Mouse (Mus musculus): Measurements from ENCODE around the gene Med15. TPM values are rescaled to one million over a fixed set of nuclear protein-coding genes. Genes with fewer than 3 reads are reported as not detected.

The Med15 gene
- total RNA-seq, 4 experiments from 2014 or later: 72.6 to 84.6 (median 78.3) TPM

- DNase-seq (ENCODE audit: low spot score in 2 of 2): no peak
Observed at GRCm38 (mm10) chr16:17650711-17651110, 82.0 kb downstream of the Med15 start.

- peak in 1 of 2 experiments; percentile 48 for DNase-seq (ENCODE audit: low spot score in 2 of 2)
Observed at GRCm38 (mm10) chr16:17649925-17650605, 82.6 kb downstream of the Med15 start.

GRCm38 (mm10) chr16:17647566-17648340, 84.9 kb downstream of the Med15 start:
- no peak for DNase-seq (ENCODE audit: low spot score in 2 of 2)

- no peak for DNase-seq (ENCODE audit: low spot score in 2 of 2)
Observed at GRCm38 (mm10) chr16:17647156-17647555, 85.5 kb downstream of the Med15 start.

GRCm38 (mm10) chr16:17646310-17647114, 86.2 kb downstream of the Med15 start, which contains the start of gene Ccdc74a:
TSS of gene Ccdc74a (plus strand) at chr16:17646470.
- DNase-seq (ENCODE audit: low spot score in 2 of 2): peak; percentile 51 to 75

GRCm38 (mm10) chr16:17643437-17643990, 89.2 kb downstream of the Med15 start:
- no peak for DNase-seq (ENCODE audit: low spot score in 2 of 2)

- DNase-seq (ENCODE audit: low spot score in 2 of 2): peak; percentile 65 to 69
Observed at GRCm38 (mm10) chr16:17642311-17642710, 90.4 kb downstream of the Med15 start.

- DNase-seq (ENCODE audit: low spot score in 2 of 2): no peak
Observed at GRCm38 (mm10) chr16:17641301-17641700, 91.4 kb downstream of the Med15 start.

GRCm38 (mm10) chr16:17640706-17641105, 92.0 kb downstream of the Med15 start:
- DNase-seq (ENCODE audit: low spot score in 2 of 2): no peak

- no peak for DNase-seq (ENCODE audit: low spot score in 2 of 2)
Observed at GRCm38 (mm10) chr16:17639951-17640350, 92.7 kb downstream of the Med15 start.

GRCm38 (mm10) chr16:17639081-17639480, 93.6 kb downstream of the Med15 start:
- no peak for DNase-seq (ENCODE audit: low spot score in 2 of 2)

- DNase-seq (ENCODE audit: low spot score in 2 of 2): no peak
Observed at GRCm38 (mm10) chr16:17638036-17638628, 94.6 kb downstream of the Med15 start.

GRCm38 (mm10) chr16:17637610-17638009, 95.1 kb downstream of the Med15 start:
- DNase-seq (ENCODE audit: low spot score in 2 of 2): no peak

GRCm38 (mm10) chr16:17636904-17637303, 95.8 kb downstream of the Med15 start:
- DNase-seq (ENCODE audit: low spot score in 2 of 2): no peak

GRCm38 (mm10) chr16:17633481-17634181, 99.1 kb downstream of the Med15 start:
- DNase-seq (ENCODE audit: low spot score in 2 of 2): no peak

- DNase-seq (ENCODE audit: low spot score in 2 of 2): no peak
Observed at GRCm38 (mm10) chr16:17632580-17632979, 100.1 kb downstream of the Med15 start.

GRCm38 (mm10) chr16:17626269-17626555, 106.5 kb downstream of the Med15 start:
- DNase-seq (ENCODE audit: low spot score in 2 of 2): no peak

- DNase-seq (ENCODE audit: low spot score in 2 of 2): no peak
Observed at GRCm38 (mm10) chr16:17625488-17626268, 107.0 kb downstream of the Med15 start.

GRCm38 (mm10) chr16:17621936-17622335, 110.8 kb downstream of the Med15 start:
- no peak for DNase-seq (ENCODE audit: low spot score in 2 of 2)

Data from layer of hippocampus, adult 8-10 months (tissue).